Mouse (Mus musculus): ENCODE data around the gene Rpp14.
"Not testable (repeated sequence)": the region's sequence is repeated elsewhere in the genome, so short reads cannot be mapped to it uniquely, and the experiment has no call there.

The Rpp14 gene

DNA sequence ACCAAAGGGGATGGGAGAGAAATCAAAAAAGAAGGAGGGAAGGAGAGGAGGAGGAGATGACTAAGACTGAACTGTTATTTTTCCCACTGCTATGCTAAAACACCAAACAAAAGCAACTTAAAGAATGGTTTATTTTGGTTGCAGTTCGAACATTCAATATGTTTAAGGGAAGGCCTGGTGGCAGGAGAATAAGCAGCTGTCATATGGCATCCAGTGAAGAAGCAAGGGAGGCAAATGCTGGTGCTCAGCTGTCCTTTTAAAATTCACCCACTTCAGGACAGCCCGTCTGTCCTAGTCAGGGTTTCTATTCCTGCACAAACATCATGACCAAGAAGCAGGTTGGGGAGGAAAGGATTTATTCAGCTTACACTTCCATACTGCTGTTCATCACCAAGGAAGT is 37.2 kb downstream of the Rpp14 start:
- no peak for DNase-seq

DNA sequence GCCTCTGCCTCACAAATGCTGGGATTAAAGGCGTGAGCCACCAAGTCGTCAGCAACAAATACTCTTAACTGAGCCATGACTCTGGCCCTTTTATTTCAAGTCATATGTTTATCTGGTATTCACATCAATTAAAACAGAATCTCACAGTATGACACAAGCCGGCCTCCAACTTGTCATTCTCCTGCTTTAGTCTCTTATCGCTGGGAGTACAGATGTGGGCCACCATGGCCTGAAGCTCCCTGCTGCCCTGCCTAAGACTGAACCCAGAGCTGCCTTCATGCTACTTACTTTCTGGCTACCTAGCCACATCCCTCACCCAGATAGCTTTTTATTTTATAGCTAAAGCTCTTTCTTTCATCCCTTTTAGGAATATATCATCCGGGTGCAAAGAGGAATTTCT is 39.3 kb downstream of the Rpp14 start:
- no peak for DNase-seq

DNA sequence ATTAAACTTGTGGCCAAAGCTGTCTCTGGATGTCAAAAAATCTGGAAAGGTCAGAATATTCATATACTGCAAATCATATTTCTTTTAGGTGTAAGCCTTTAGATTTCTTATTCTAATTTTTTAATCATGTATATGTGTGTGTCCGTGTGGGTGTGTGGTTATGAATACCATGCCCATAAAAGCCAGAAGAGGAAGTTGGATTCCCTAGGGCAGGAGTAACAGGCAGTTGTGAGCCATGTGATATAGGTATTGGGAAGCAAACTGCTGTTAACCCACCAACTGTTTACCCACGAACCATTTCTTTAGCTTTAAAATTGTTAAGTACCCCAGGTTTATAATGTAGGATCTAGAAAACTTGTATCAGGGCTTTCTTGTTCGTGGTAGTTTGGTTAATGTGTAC is 39.7 kb downstream of the Rpp14 start:
- DNase-seq, result no peak

DNA sequence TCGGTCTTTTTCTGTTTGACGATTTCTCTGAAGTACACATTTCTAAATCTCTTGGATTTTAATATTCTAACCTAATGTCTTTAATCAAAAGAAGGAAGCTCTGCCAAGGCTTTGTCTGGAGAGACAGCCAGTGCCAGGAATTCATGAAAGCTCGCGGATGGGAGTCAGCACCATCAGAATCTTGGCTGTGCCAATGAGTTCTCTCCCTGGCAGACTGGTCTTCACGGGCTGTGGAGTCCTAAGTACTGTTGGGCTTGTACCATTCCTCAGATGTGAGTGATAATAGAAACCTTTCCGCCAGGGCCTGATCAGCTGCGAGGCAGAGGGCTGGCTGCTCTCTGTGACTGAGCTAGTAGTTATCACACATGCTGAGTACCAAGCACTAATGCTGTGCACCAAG is 43.0 kb downstream of the Rpp14 start:
- DNase-seq, result no peak

DNA sequence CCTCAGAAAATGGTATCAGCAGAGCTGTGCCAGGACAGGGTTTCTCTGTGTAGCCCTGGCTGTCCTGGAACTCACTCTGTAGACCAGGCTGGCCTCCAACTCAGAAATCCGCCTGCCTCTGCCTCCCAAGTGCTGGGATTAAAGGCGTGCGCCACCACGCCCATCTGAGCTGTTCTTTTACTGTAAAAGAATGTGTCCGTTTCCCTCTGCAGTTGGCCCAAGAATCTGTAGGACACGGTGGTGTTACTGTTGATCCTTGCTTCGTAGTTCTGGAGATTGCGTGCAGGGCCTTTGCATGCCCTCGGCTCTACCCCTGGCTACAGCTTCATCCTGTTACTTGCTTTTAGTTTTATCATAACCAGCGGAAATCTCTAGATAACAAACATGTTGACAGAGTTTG is 43.4 kb downstream of the Rpp14 start:
- not testable (repeated sequence) for DNase-seq

DNA sequence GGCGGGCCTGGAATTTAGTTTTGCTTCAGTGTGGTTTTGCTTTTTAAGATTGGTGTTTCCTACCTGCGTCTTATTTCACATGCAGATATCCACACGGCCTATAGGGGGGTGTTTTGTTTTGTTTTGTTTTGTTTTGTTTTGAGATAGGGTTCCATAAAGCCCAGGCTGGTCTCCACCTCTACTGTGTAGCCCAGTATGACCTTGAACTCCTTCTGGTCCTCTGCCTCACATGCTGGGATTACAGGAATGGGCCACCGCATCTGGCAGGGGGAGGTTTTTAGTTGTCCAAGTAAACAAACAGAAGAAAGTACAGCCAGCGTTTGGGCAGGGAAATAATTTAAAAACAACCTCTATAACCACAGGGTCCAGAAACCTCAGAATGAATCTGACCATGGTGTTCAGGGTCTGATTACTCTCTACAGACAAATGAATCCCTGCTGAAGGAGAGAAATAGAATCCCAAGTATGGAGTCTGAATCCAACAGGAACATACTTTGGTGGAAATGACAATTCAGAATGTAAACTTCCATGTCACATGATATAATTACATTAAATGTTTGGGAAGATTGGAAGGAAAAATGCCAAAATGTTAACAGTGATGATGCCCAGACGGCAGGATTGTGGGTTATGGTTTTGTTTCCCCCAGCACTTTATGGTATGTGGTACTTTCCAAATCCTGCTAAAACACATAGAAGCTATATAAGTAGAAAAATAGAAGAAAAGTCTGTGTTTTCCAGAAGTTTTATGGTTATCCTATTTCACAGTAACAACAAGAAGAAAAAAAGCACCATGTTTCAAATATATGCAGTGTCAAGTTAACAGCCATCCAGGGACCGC is 44.1 kb downstream of the Rpp14 start:
- no peak for DNase-seq

DNA sequence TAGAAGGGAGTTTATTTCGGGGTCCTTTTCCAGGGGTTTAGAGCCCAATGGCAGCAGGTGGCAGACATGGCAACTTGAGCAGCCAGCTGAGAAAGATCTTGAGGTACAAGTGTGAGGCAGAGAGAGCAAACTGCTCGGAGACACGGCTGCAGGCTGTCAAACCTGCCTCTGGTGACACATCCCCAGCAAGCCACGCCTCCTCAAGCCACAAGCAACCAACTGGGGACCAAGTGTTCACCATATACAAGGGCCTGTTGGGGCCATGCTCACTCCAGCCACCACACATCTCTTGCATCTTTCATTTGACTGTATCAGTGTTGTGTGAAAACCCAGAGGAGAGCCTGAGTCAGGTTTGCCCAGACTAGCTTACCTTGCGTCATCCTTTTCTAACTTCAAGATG is 47.8 kb downstream of the Rpp14 start:
- DNase-seq, result no peak

DNA sequence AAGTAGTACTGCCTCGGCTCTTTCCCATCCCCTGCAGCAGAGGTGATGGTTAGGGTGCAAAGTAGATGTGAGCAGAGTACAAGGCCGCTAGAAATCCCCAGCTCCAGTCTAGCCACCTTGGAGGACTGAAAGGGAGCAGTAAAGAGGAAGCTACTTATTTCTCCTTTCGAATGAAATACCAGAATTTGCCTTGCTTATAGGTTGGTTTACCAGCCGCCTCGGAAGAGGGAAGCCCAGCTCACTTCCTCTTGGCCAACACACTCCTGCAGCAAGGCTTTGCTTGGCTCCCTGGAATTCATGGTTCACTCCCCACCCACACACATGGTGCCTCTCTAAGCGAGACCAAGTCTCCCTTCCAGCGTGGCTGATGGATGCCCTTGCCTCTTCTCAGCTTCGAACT is 52.6 kb downstream of the Rpp14 start:
- no peak for DNase-seq

DNA sequence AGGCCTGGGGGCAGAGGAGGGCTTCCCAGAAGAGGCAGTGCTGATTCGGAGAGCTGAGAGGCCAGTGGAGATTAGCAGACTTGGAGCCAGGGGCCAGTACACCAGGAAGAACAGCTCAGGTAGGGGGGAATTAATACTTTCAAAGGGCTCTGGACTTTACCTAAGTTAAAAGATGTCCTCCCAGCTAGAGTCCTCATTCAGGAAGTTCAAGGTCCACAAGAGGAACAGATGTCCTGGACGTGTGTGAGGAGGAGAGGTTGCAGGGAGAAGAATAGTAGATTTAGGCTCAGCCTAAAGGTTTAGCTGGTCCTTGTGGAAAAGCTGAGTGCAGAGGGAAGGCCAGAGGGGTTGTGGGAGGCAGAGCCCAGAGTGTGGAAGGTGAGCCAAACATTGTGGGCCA is 54.1 kb downstream of the Rpp14 start:
- DNase-seq, result no peak

DNA sequence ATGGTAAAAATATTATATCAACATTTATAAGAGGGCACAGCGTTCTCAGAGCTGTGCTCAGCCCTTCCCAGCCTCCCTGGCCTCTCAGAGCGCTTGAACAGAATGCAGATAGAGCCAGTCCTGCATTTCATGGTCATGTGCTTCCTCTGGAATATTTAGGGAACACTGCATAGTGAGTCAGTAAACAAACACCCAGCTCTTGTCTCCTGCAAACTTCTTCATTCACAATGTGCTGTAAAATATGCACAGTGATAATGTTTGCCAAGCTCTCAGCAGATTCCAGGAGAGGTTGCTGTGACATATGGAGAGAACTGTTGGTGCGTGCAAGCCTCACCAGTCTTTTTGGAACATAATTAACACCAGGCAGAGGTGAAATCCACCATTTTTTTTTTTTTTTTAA is 55.0 kb downstream of the Rpp14 start:
- no peak for DNase-seq

DNA sequence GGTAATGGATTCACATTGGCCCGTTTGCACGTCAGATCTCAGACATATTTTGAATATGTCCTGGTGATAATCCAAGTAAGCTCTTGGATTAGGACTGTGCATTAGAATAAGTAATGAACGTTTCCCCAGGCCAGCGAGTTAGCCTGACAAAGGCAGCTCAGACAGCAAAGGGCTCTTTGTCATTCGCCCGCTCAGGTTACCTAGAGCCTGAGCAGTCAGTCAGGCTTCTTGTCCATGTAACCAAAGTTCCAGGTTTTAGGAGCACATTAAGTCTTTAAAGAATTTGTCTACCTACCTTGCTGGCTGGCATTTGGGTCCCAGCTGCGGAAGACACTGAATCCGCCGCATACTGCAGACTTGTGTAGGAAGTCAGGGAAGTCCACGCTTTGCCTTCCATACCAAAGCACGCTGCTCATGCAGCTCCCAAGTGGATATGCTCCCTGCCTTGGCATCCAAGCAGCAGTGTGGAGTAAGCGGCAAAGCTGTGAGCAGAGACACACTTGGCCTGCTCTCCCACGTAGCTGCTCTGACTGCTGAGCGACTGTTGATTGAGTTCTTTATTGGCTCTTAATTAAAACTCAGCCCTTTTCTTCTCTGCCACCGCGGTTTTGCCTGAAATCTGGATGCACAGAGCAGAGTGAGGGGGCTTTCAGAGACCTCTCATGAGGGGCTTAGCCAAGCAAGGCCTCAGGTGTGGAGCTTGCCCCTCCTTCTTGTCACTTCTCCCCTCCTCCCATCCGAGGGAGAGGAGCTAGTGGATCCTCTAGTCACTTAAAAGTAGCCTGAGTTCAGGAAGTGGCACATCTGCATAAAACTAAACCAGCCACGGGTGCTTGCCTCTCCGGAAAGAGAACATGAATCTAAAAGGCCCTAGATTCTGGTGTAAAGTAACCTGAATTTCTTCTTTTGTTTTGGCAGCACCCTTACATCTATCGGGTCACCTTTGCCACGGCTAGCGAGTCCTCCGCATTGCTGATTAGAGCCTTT is 59.9 kb downstream of the Rpp14 start:
- DNase-seq, result no peak

DNA sequence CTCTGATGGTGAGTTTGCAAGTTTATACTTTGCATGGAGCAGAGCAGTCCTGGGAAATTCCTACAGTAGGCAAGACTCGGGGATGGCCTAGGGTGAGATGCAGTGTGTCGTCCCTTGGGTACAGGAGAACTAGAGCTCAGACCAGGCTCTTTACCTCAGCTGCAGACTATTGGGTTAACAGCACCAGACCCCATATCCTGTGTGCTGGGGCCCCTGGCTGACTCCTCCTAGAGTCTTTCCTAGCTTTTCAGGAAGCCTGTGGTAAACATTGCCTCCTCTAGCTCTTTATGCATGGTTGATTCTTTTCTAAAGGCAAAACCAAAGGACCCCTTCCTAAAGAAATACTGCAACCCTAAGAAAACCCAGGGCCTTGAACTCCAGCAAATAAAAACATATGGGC is 61.0 kb downstream of the Rpp14 start:
- no peak for DNase-seq

Data from kidney, postnatal 4 days (tissue).